Mouse (Mus musculus): ENCODE results near the gene Lat. TPM values are rescaled to one million over a fixed set of nuclear protein-coding genes. Genes with fewer than 3 reads are reported as not detected.
A peak's percentile ranks its signal among the peaks of the same experiment; 100 is the strongest.
"Not testable (repeated sequence)": the region's sequence is repeated elsewhere in the genome, so short reads cannot be mapped to it uniquely, and the experiment has no call there.

The Lat gene
- polyA plus RNA-seq, 1 experiment from 2014 or later = 1.6 TPM

GRCm38 (mm10) chr7:126329907-126330645 lies 39.3 kb downstream of the Lat start:
- H3K4me2 ChIP-seq (replicated peaks; ENCODE audit: low read depth, low read length) = no peak overlapping the region
- no peaks in the 10 kb centered on the region for H3K27me3 ChIP-seq (replicated peaks; ENCODE audit: insufficient read depth, low read length)
- H3K27ac ChIP-seq (ENCODE audit: low read length) = no peak overlapping the region
- H3K9me3 ChIP-seq (ENCODE audit: low read length) = no peaks in the 10 kb centered on the region
- no peak overlapping the region for H3K9ac ChIP-seq (replicated peaks; ENCODE audit: low read depth)
- ATAC-seq (no peak), DNase-seq (ENCODE audit: low spot score) (no peak)
- H3K4me3 ChIP-seq (ENCODE audit: low read depth, low read length) = no peak overlapping the region
- H3K36me3 ChIP-seq (ENCODE audit: insufficient read depth, low read length) = no peaks in the 10 kb centered on the region
- H3K4me1 ChIP-seq (ENCODE audit: insufficient read depth, low read depth, low read length) = no peaks in the 10 kb centered on the region
- TF ChIP-seq CTCF (IDR thresholded peaks at IDR 0.05) = no peak
- WGBS = 75% methylated on average over 9 of the region's 9 CpGs

GRCm38 (mm10) chr7:126328848-126329247 lies 40.5 kb downstream of the Lat start:
- not testable (repeated sequence) for H3K27ac ChIP-seq (ENCODE audit: low read length); H3K4me3 ChIP-seq (ENCODE audit: low read depth, low read length); H3K27me3 ChIP-seq (replicated peaks; ENCODE audit: insufficient read depth, low read length); H3K4me1 ChIP-seq (ENCODE audit: insufficient read depth, low read depth, low read length); ATAC-seq; H3K4me2 ChIP-seq (replicated peaks; ENCODE audit: low read depth, low read length); DNase-seq (ENCODE audit: low spot score); H3K36me3 ChIP-seq (ENCODE audit: insufficient read depth, low read length); H3K9me3 ChIP-seq (ENCODE audit: low read length); H3K9ac ChIP-seq (replicated peaks; ENCODE audit: low read depth)
- WGBS = 92% methylated on average over 5 of the region's 6 CpGs

- not testable (repeated sequence) for H3K27me3 ChIP-seq (replicated peaks; ENCODE audit: insufficient read depth, low read length); H3K4me3 ChIP-seq (ENCODE audit: low read depth, low read length); H3K36me3 ChIP-seq (ENCODE audit: insufficient read depth, low read length); H3K27ac ChIP-seq (ENCODE audit: low read length); H3K4me2 ChIP-seq (replicated peaks; ENCODE audit: low read depth, low read length); H3K9ac ChIP-seq (replicated peaks; ENCODE audit: low read depth); H3K4me1 ChIP-seq (ENCODE audit: insufficient read depth, low read depth, low read length); ATAC-seq; DNase-seq (ENCODE audit: low spot score); H3K9me3 ChIP-seq (ENCODE audit: low read length)
- 16% methylated on average over 9 of the region's 9 CpGs for WGBS
These were observed 43.6 kb downstream of the Lat start for GRCm38 (mm10) chr7:126325576-126326273.

GRCm38 (mm10) chr7:126324791-126325190 lies 44.6 kb downstream of the Lat start:
- Histone ChIP-seq H3K4me1 (ENCODE audit: insufficient read depth, low read depth, low read length) (no peaks in the 10 kb centered on the region), H3K9ac (replicated peaks; ENCODE audit: low read depth) (no peak overlapping the region), H3K27me3 (replicated peaks; ENCODE audit: insufficient read depth, low read length) (no peaks in the 10 kb centered on the region), H3K4me2 (replicated peaks; ENCODE audit: low read depth, low read length) (no peak overlapping the region), H3K9me3 (ENCODE audit: low read length) (no peaks in the 10 kb centered on the region), H3K27ac (ENCODE audit: low read length) (no peak overlapping the region), H3K4me3 (ENCODE audit: low read depth, low read length) (no peak overlapping the region), H3K36me3 (ENCODE audit: insufficient read depth, low read length) (no peaks in the 10 kb centered on the region)
- DNase-seq (ENCODE audit: low spot score) = no peak
- ATAC-seq = no peak
- 4% methylated on average over 3 of the region's 3 CpGs for WGBS
- TF ChIP-seq CTCF (IDR thresholded peaks at IDR 0.05) (no peak), EP300 (IDR thresholded peaks at IDR 0.05) (no peak)

GRCm38 (mm10) chr7:126323729-126324128 lies 45.6 kb downstream of the Lat start:
- no peaks in the 10 kb centered on the region for H3K27me3 ChIP-seq (replicated peaks; ENCODE audit: insufficient read depth, low read length)
- H3K9me3 ChIP-seq (ENCODE audit: low read length) = no peaks in the 10 kb centered on the region
- H3K36me3 ChIP-seq (ENCODE audit: insufficient read depth, low read length) = no peaks in the 10 kb centered on the region
- H3K27ac ChIP-seq (ENCODE audit: low read length) = no peak overlapping the region
- DNase-seq (ENCODE audit: low spot score) (peak; percentile 85), ATAC-seq (no peak)
- H3K4me3 ChIP-seq (ENCODE audit: low read depth, low read length) = no peak overlapping the region
- peak; percentile 91 for TF ChIP-seq CTCF (IDR thresholded peaks at IDR 0.05)
- no peak for TF ChIP-seq EP300 (IDR thresholded peaks at IDR 0.05)
- 5% methylated on average over 11 of the region's 11 CpGs for WGBS
- H3K4me1 ChIP-seq (ENCODE audit: insufficient read depth, low read depth, low read length) = no peaks in the 10 kb centered on the region
- no peak overlapping the region for H3K4me2 ChIP-seq (replicated peaks; ENCODE audit: low read depth, low read length)
- H3K9ac ChIP-seq (replicated peaks; ENCODE audit: low read depth) = no peak overlapping the region

GRCm38 (mm10) chr7:126314273-126314672 lies 55.1 kb downstream of the Lat start:
- Histone ChIP-seq H3K9me3 (ENCODE audit: low read length) (no peaks in the 10 kb centered on the region), H3K27ac (ENCODE audit: low read length) (no peak overlapping the region), H3K9ac (replicated peaks; ENCODE audit: low read depth) (no peak overlapping the region), H3K4me2 (replicated peaks; ENCODE audit: low read depth, low read length) (no peak overlapping the region), H3K36me3 (ENCODE audit: insufficient read depth, low read length) (no peaks in the 10 kb centered on the region), H3K4me1 (ENCODE audit: insufficient read depth, low read depth, low read length) (no peaks in the 10 kb centered on the region), H3K4me3 (ENCODE audit: low read depth, low read length) (no peak overlapping the region), H3K27me3 (replicated peaks; ENCODE audit: insufficient read depth, low read length) (no peaks in the 10 kb centered on the region)
- 48% methylated on average over 8 of the region's 8 CpGs for WGBS
- DNase-seq (ENCODE audit: low spot score) (no peak), ATAC-seq (peak; percentile 32; the same call in 1 of the 2 replicates)
- TF ChIP-seq CTCF (IDR thresholded peaks at IDR 0.05) (no peak), EP300 (IDR thresholded peaks at IDR 0.05) (no peak)

Small RNAs within 50 kb of the gene (microRNA-seq; reads per million reads assigned to microRNA genes)
- gene Mir7058 = not detected

Other genes with a start within 250 kb of the Lat start
- gene Xpo6, start 169.1 kb downstream of the Lat start, polyA plus RNA-seq (2015; fragmentation: Nextera tagmentation; extraction: Ambion mirVana) = 19.7 and 20.8 TPM in 2 replicates
- 5.5 and 5.7 TPM in 2 replicates for gene Sbk1, start 97.0 kb downstream of the Lat start, polyA plus RNA-seq (2015; fragmentation: Nextera tagmentation; extraction: Ambion mirVana)
- 50.3 and 53.7 TPM in 2 replicates for gene Spns1, start 7.9 kb upstream of the Lat start, polyA plus RNA-seq (2015; fragmentation: Nextera tagmentation; extraction: Ambion mirVana)
- gene Nfatc2ip, start 27.2 kb upstream of the Lat start, polyA plus RNA-seq (2015; fragmentation: Nextera tagmentation; extraction: Ambion mirVana) = 1.5 and 2.0 TPM in 2 replicates
- gene Cd19, start 45.3 kb upstream of the Lat start, polyA plus RNA-seq (2015; fragmentation: Nextera tagmentation; extraction: Ambion mirVana) = 0.57 and 1.4 TPM in 2 replicates
- 27.3 and 28.3 TPM in 2 replicates for gene Rabep2, start 59.2 kb upstream of the Lat start, polyA plus RNA-seq (2015; fragmentation: Nextera tagmentation; extraction: Ambion mirVana)
- gene Atp2a1, start 93.5 kb upstream of the Lat start, polyA plus RNA-seq (2015; fragmentation: Nextera tagmentation; extraction: Ambion mirVana) = 0.14 and 0.29 TPM in 2 replicates
- 25.6 and 28.6 TPM in 2 replicates for gene Sh2b1, start 105.9 kb upstream of the Lat start, polyA plus RNA-seq (2015; fragmentation: Nextera tagmentation; extraction: Ambion mirVana)
- 47.3 and 49.7 TPM in 2 replicates for gene Tufm, start 117.8 kb upstream of the Lat start, polyA plus RNA-seq (2015; fragmentation: Nextera tagmentation; extraction: Ambion mirVana)
- 22.1 and 24.5 TPM in 2 replicates for gene Atxn2l, start 133.9 kb upstream of the Lat start, polyA plus RNA-seq (2015; fragmentation: Nextera tagmentation; extraction: Ambion mirVana)
- gene Eif3c, start 196.8 kb upstream of the Lat start, polyA plus RNA-seq (2015; fragmentation: Nextera tagmentation; extraction: Ambion mirVana) = 141 and 154 TPM in 2 replicates
- gene Apobr, start 215.4 kb upstream of the Lat start, polyA plus RNA-seq (2015; fragmentation: Nextera tagmentation; extraction: Ambion mirVana) = 3.9 and 4.1 TPM in 2 replicates
- gene Cln3, start 216.2 kb upstream of the Lat start, polyA plus RNA-seq (2015; fragmentation: Nextera tagmentation; extraction: Ambion mirVana) = 33.0 and 38.3 TPM in 2 replicates
- 0.31 TPM in 1 of 2 replicates, not detected in the other for gene Il27, start 225.4 kb upstream of the Lat start, polyA plus RNA-seq (2015; fragmentation: Nextera tagmentation; extraction: Ambion mirVana)